Mouse (Mus musculus) small intestine, adult 2 months (tissue): ENCODE data around the gene Rcsd1.

Experiments used
- CTCF ChIP-seq: fragments of 200-500 bp; IDR thresholded peaks from 2 replicates; pipeline ENCODE4 v1.5.1; 2012; ENCODE audit warnings: low read depth, mild to moderate bottlenecking, control low read depth, inconsistent platforms, low read length, moderate library complexity, mixed read lengths; ENCODE audit not compliant: insufficient replicate concordance, insufficient read length; ENCODE audit errors: extremely low read depth
- POLR2A ChIP-seq: fragments of 200-500 bp; IDR thresholded peaks from 2 replicates; pipeline ENCODE4 v1.6.1; 2012; ENCODE audit warnings: low read depth, mild to moderate bottlenecking, control low read depth, inconsistent platforms, low read length, moderate library complexity

- TF ChIP-seq CTCF (no peak), POLR2A (no peak)
These were observed at the start of gene Rcsd1 for GRCm38 (mm10) chr1:165709629-165710256.
